Mouse (Mus musculus): Measurements from ENCODE around the gene Ttc12. TPM values are rescaled to one million over a fixed set of nuclear protein-coding genes. Genes with fewer than 3 reads are reported as not detected.

Ttc12 gene
- total and polyA plus RNA-seq, 3 experiments: 0.44 to 0.67 (median 0.59) TPM

DNA sequence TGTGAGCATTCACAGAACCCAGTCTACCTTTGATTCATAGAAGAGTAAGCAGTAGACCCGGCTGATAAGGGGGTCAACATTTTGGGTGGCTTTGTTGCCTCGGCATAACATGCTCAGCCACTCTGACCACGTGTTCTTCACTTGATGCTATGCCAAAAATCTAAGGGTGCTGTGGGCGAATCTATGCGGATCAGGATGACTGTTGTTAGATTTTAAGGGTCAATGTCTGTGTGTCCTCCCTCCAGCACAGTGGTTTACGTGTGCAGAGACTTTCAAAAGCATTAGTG is 1.6 kb upstream of the Ttc12 start:
- Histone ChIP-seq H3K9me3 (replicated peaks; ENCODE audit: low read length) (no peaks in the 10 kb centered on the region), H3K27me3 (replicated peaks) (peaks cover 5% of the 10 kb centered on the region), H3K27ac (ENCODE audit: insufficient read depth, low read depth) (no peak overlapping the region), H3K4me1 (ENCODE audit: control insufficient read depth in 1 of 2, insufficient read depth in 2 of 2) (peaks cover 2 to 13% of the 10 kb centered on the region in 2 experiments; a peak in 2 of 4 replicates), H3K36me3 (replicated peaks in 1 of 2; ENCODE audit: control insufficient read depth in 1 of 2, insufficient read depth in 1 of 2, low read length in 1 of 2) (no peaks in the 10 kb centered on the region), H3K9ac (ENCODE audit: insufficient read depth, low read depth) (no peak overlapping the region), H3K79me2 (replicated peaks; ENCODE audit: control insufficient read depth, extremely low read depth, insufficient read depth, poor library complexity, severe bottlenecking) (no peaks in the 10 kb centered on the region), H3K4me3 (replicated peaks in 1 of 3; ENCODE audit: low read depth in 2 of 3, low read length in 2 of 3, poor library complexity in 1 of 3) (no peak overlapping the region), H3K4me2 (ENCODE audit: insufficient read depth, low read depth, poor library complexity, severe bottlenecking) (no peak overlapping the region)
- dilution Hi-C loops (cut with MboI; ENCODE audit: extremely low pct_ligation_motif_present, extremely low pct_unique_long_range_greater_than_20kb, low sequenced_read_pairs): no loop called here
- TF ChIP-seq MAX (IDR thresholded peaks at IDR 0.05; ENCODE audit: low read length) (no peak), SMC3 (IDR thresholded peaks at IDR 0.05; ENCODE audit: low read depth, low read length) (no peak), KAT2A (IDR thresholded peaks at IDR 0.05; ENCODE audit: insufficient replicate concordance, low read length) (no peak), MAZ (IDR thresholded peaks at IDR 0.05; ENCODE audit: low read depth, low read length) (no peak), GABPA (IDR thresholded peaks at IDR 0.05; ENCODE audit: insufficient replicate concordance, low read depth, low read length) (no peak), CHD2 (IDR thresholded peaks at IDR 0.05; ENCODE audit: low read length) (no peak)
- no peak for DNase-seq (ENCODE audit: extremely low read depth)
- in situ Hi-C loops (cut with MboI; ENCODE audit: low pct_ligation_motif_present, low pct_unique_long_range_greater_than_20kb, low sequenced_read_pairs): loop anchor here (5.0 to 25.0 kb wide), 4 partner anchors 240 to 850 kb away; partner anchors contain the start of genes Htr3b and Tmprss5

DNA sequence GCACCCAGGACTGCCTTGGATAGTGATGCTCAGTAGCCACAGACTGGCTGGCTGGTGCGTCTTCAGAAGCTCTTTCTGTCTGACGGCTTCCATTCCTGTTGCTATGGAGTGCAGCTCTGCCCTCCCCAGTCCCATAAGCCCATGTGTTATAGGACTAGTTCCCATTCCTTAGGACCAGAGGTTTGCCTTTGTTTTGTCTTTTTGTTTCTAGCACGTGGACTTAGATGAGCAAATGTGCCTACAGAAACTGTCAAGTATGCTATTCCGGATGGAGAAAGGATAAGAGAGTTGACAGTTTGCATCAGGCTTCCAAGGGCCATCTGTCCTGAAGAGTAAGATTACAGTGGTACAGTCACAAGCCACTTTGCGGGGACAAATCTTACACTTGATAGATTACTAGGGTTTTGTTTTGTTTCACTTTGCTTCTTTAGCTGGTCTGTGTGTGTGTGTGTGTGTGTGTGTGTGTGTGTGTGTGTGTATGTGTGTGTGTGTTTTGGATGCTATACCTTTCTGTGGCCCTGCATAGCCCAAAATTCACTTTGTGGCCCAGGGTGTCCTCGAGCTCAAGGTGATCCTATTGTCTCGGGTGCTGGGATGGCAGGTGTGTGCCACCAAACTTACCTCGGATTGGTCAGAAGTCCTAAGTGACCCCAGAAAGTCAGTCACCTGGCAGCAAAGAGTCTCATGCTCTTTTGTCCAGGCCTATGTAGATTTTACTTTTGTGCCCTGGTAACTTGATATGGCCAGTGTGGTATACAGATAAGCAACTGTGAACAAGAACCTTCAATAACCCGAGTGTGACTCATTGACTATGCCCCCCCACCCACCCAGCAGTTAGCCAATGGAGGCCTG is 1.0 kb upstream of the Ttc12 start:
- no peaks in the 10 kb centered on the region for H3K36me3 ChIP-seq (replicated peaks in 1 of 2; ENCODE audit: control insufficient read depth in 1 of 2, insufficient read depth in 1 of 2, low read length in 1 of 2)
- H3K4me3 ChIP-seq (replicated peaks in 1 of 3; ENCODE audit: low read depth in 2 of 3, low read length in 2 of 3, poor library complexity in 1 of 3): no peak overlapping the region
- no peak overlapping the region for H3K27ac ChIP-seq (ENCODE audit: insufficient read depth, low read depth)
- no peaks in the 10 kb centered on the region for H3K9me3 ChIP-seq (replicated peaks; ENCODE audit: low read length)
- H3K79me2 ChIP-seq (replicated peaks; ENCODE audit: control insufficient read depth, extremely low read depth, insufficient read depth, poor library complexity, severe bottlenecking): no peaks in the 10 kb centered on the region
- H3K9ac ChIP-seq (ENCODE audit: insufficient read depth, low read depth): no peak overlapping the region
- dilution Hi-C loops (cut with MboI; ENCODE audit: extremely low pct_ligation_motif_present, extremely low pct_unique_long_range_greater_than_20kb, low sequenced_read_pairs) (no loop called here), in situ Hi-C loops (cut with MboI; ENCODE audit: low pct_ligation_motif_present, low pct_unique_long_range_greater_than_20kb, low sequenced_read_pairs) (loop anchor here (5.0 to 25.0 kb wide), 4 partner anchors 240 to 850 kb away; partner anchors contain the start of genes Htr3b and Tmprss5)
- H3K4me2 ChIP-seq (ENCODE audit: insufficient read depth, low read depth, poor library complexity, severe bottlenecking): no peak overlapping the region
- TF ChIP-seq E2F4 (IDR thresholded peaks at IDR 0.05; ENCODE audit: insufficient replicate concordance, low read depth, low read length) (no peak), MEF2A (IDR thresholded peaks at IDR 0.05; ENCODE audit: borderline replicate concordance, low read depth, low read length) (no peak), CTCF (conservative IDR thresholded peaks at IDR 0.05 in 1 of 2, IDR thresholded peaks at IDR 0.05 in 1 of 2; ENCODE audit: low read depth in 2 of 2, low read length in 2 of 2) (no peak), POLR2AphosphoS2 (IDR thresholded peaks at IDR 0.05; ENCODE audit: low read depth, low read length) (no peak), MYC (IDR thresholded peaks at IDR 0.05; ENCODE audit: low read depth, low read length) (no peak), BHLHE40 (IDR thresholded peaks at IDR 0.05; ENCODE audit: low read depth, low read length) (no peak), ZKSCAN1 (IDR thresholded peaks at IDR 0.05; ENCODE audit: borderline replicate concordance, low read depth, low read length) (no peak), UBTF (IDR thresholded peaks at IDR 0.05; ENCODE audit: low read depth, low read length) (no peak), MAX (IDR thresholded peaks at IDR 0.05; ENCODE audit: low read length) (no peak), ETS1 (conservative IDR thresholded peaks at IDR 0.05; ENCODE audit: low read depth, low read length) (no peak), MAFK (IDR thresholded peaks at IDR 0.05; ENCODE audit: insufficient replicate concordance, low read length) (no peak), RAD21 (IDR thresholded peaks at IDR 0.05; ENCODE audit: low read depth, low read length) (no peak), KAT2A (IDR thresholded peaks at IDR 0.05; ENCODE audit: insufficient replicate concordance, low read length) (no peak), MAZ (IDR thresholded peaks at IDR 0.05; ENCODE audit: low read depth, low read length) (no peak), SMC3 (IDR thresholded peaks at IDR 0.05; ENCODE audit: low read depth, low read length) (no peak), USF2 (conservative IDR thresholded peaks at IDR 0.05; ENCODE audit: low read depth, low read length) (no peak), EP300 (IDR thresholded peaks at IDR 0.05; ENCODE audit: low read length) (no peak), NELFE (IDR thresholded peaks at IDR 0.05; ENCODE audit: low read depth, low read length) (no peak), NRF1 (IDR thresholded peaks at IDR 0.05; ENCODE audit: low read depth, low read length) (no peak)
- H3K4me1 ChIP-seq (ENCODE audit: control insufficient read depth in 1 of 2, insufficient read depth in 2 of 2): peaks cover 2 to 13% of the 10 kb centered on the region in 2 experiments; a peak in 2 of 4 replicates
- no peak for DNase-seq (ENCODE audit: extremely low read depth)
- peaks cover 5% of the 10 kb centered on the region for H3K27me3 ChIP-seq (replicated peaks)
